Mouse (Mus musculus): ENCODE data around the gene Slc9a4.

GRCm38 (mm10) chr1:40619871-40620270 lies 40.0 kb downstream of the Slc9a4 start:
- TF ChIP-seq GATA1 (IDR thresholded peaks at IDR 0.05; ENCODE audit: borderline replicate concordance, low read length), result no peak
- TF ChIP-seq FLI1 (IDR thresholded peaks at IDR 0.05; ENCODE audit: low read length), result no peak

All from megakaryocyte, embryonic 14.5 days (primary cell).